Mouse (Mus musculus) common myeloid progenitor, adult 5-6 weeks (primary cell): ENCODE data around the gene Dthd1. TPM values are rescaled to one million over a fixed set of nuclear protein-coding genes. Genes with fewer than 3 reads are reported as not detected.

ENCODE experiments used
- ATAC-seq: replicated peaks from 2 replicates; pipeline ENCODE4 v1.8.0; 2016; ENCODE audit warnings: low read depth, mild to moderate bottlenecking, moderate TSS enrichment, inconsistent platforms; ENCODE audit not compliant: poor library complexity, severe bottlenecking
- total RNA-seq: library from RNA; stranded (forward); fragments of 200-1000, 187-1606 nt; gene quantifications from 2 replicates; pipeline ENCODE4 v1.2.3, GENCODE M21; 2017

The Dthd1 gene
- total RNA-seq, 1 experiment from 2014 or later = not detected

GRCm38 (mm10) chr5:62857502-62857901 is 43.9 kb downstream of the Dthd1 start:
- no peak for ATAC-seq

- peak; percentile 39; the same call in 1 of the 2 replicates for ATAC-seq
Measured at GRCm38 (mm10) chr5:62858282-62858681, 44.7 kb downstream of the Dthd1 start.

DNA sequence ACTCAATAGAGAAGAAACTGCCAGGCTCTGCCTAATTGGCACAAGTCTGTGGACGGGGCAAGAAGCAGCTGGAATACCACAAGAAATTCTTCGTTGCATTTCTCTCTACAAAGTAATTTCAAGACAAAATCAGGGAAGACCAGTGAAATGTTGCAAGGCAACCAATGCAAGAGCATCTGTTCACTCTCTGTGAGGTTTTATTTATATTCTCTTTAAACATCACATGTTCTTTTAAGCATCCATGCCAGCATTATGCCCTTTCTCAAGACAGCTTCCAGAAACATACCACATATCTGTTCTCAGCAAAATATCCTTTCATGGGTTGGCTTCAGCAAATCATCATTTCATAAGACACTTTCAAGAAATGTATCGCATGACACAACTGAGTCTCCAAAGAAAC is 50.7 kb downstream of the Dthd1 start:
- no peak for ATAC-seq

GRCm38 (mm10) chr5:62867003-62867402 is 53.4 kb downstream of the Dthd1 start:
- no peak for ATAC-seq

- ATAC-seq = no peak
Measured at GRCm38 (mm10) chr5:62879530-62879929, 65.9 kb downstream of the Dthd1 start.

GRCm38 (mm10) chr5:62895326-62895725 is 81.7 kb downstream of the Dthd1 start:
- peak; percentile 76 for ATAC-seq

GRCm38 (mm10) chr5:62906954-62907353 is 93.3 kb downstream of the Dthd1 start:
- ATAC-seq = no peak

- ATAC-seq = 0 out of 2 replicates have a peak, but pooled peaks have one; percentile 32
Measured at GRCm38 (mm10) chr5:62909074-62909473, 95.5 kb downstream of the Dthd1 start.

- peak; percentile 47 for ATAC-seq
Measured at GRCm38 (mm10) chr5:62924616-62925015, 111.0 kb downstream of the Dthd1 start.

Other genes with a start within 250 kb of the Dthd1 start
- gene Arap2, start 47.7 kb upstream of the Dthd1 start, total RNA-seq = 34.7 and 41.4 TPM in 2 replicates